Mouse (Mus musculus): Measurements from ENCODE around the gene Tle6. TPM values are rescaled to one million over a fixed set of nuclear protein-coding genes. Genes with fewer than 3 reads are reported as not detected.

The Tle6 gene
- polyA plus RNA-seq, 1 experiment from 2014 or later, result 30.1 TPM

- Histone ChIP-seq H3K4me2 (ENCODE audit: low read depth, low read length) (no peak overlapping the region), H3K4me1 (replicated peaks; ENCODE audit: control insufficient read depth, insufficient read depth, low read length) (no peaks in the 10 kb centered on the region), H3K27ac (ENCODE audit: low read length) (no peak overlapping the region), H3K36me3 (ENCODE audit: control insufficient read depth, insufficient read depth, low read length) (peaks cover 14% of the 10 kb centered on the region), H3K9me3 (ENCODE audit: control insufficient read depth, low read length) (no peaks in the 10 kb centered on the region), H3K4me3 (ENCODE audit: low read length) (no peak overlapping the region), H3K9ac (ENCODE audit: low read length) (no peak overlapping the region), H3K27me3 (ENCODE audit: control insufficient read depth, insufficient read depth, low read depth, low read length) (no peaks in the 10 kb centered on the region)
- WGBS, result 63% methylated on average over 7 of the region's 7 CpGs
- no peak for ATAC-seq (ENCODE audit: low read depth)
Observed at GRCm38 (mm10) chr10:81588739-81589138, 12.1 kb downstream of the Tle6 start.

- no peak overlapping the region for H3K27ac ChIP-seq (ENCODE audit: low read length)
- H3K4me2 ChIP-seq (ENCODE audit: low read depth, low read length), result no peak overlapping the region
- WGBS, result 45% methylated on average over 6 of the region's 6 CpGs
- no peaks in the 10 kb centered on the region for H3K27me3 ChIP-seq (ENCODE audit: control insufficient read depth, insufficient read depth, low read depth, low read length)
- ATAC-seq (ENCODE audit: low read depth), result no peak
- H3K4me3 ChIP-seq (ENCODE audit: low read length), result no peak overlapping the region
- no peaks in the 10 kb centered on the region for H3K9me3 ChIP-seq (ENCODE audit: control insufficient read depth, low read length)
- H3K36me3 ChIP-seq (ENCODE audit: control insufficient read depth, insufficient read depth, low read length), result peaks cover 14% of the 10 kb centered on the region
- no peaks in the 10 kb centered on the region; the same call in 1 of the 2 replicates for H3K4me1 ChIP-seq (replicated peaks; ENCODE audit: control insufficient read depth, insufficient read depth, low read length)
- H3K9ac ChIP-seq (ENCODE audit: low read length), result no peak overlapping the region
Observed at GRCm38 (mm10) chr10:81583347-81583746, 17.5 kb downstream of the Tle6 start.

GRCm38 (mm10) chr10:81580441-81581070 is 20.3 kb downstream of the Tle6 start:
- peak; percentile 13 for ATAC-seq (ENCODE audit: low read depth)
- Histone ChIP-seq H3K9ac (ENCODE audit: low read length) (peak overlapping the region; percentile 27; the same call in 1 of the 2 replicates), H3K27me3 (ENCODE audit: control insufficient read depth, insufficient read depth, low read depth, low read length) (no peaks in the 10 kb centered on the region), H3K27ac (ENCODE audit: low read length) (no peak overlapping the region), H3K4me3 (ENCODE audit: low read length) (no peak overlapping the region), H3K4me1 (replicated peaks; ENCODE audit: control insufficient read depth, insufficient read depth, low read length) (peaks cover 6% of the 10 kb centered on the region), H3K36me3 (ENCODE audit: control insufficient read depth, insufficient read depth, low read length) (peaks cover 2% of the 10 kb centered on the region), H3K4me2 (ENCODE audit: low read depth, low read length) (peak overlapping the region; percentile 26), H3K9me3 (ENCODE audit: control insufficient read depth, low read length) (no peaks in the 10 kb centered on the region)
- WGBS, result 47% methylated on average over 25 of the region's 25 CpGs

GRCm38 (mm10) chr10:81579967-81580366 is 20.9 kb downstream of the Tle6 start:
- Histone ChIP-seq H3K4me1 (replicated peaks; ENCODE audit: control insufficient read depth, insufficient read depth, low read length) (peaks cover 6% of the 10 kb centered on the region), H3K4me2 (ENCODE audit: low read depth, low read length) (no peak overlapping the region; the same call in 1 of the 2 replicates), H3K4me3 (ENCODE audit: low read length) (no peak overlapping the region), H3K9me3 (ENCODE audit: control insufficient read depth, low read length) (no peaks in the 10 kb centered on the region), H3K27me3 (ENCODE audit: control insufficient read depth, insufficient read depth, low read depth, low read length) (no peaks in the 10 kb centered on the region), H3K36me3 (ENCODE audit: control insufficient read depth, insufficient read depth, low read length) (no peaks in the 10 kb centered on the region; the same call in none of the 2 replicates), H3K9ac (ENCODE audit: low read length) (no peak overlapping the region), H3K27ac (ENCODE audit: low read length) (no peak overlapping the region)
- no peak for ATAC-seq (ENCODE audit: low read depth)
- WGBS, result 68% methylated on average over 4 of the region's 4 CpGs

GRCm38 (mm10) chr10:81575695-81576094 is 25.2 kb downstream of the Tle6 start:
- Histone ChIP-seq H3K4me3 (ENCODE audit: low read length) (peak overlapping the region; percentile 70), H3K9me3 (ENCODE audit: control insufficient read depth, low read length) (no peaks in the 10 kb centered on the region), H3K27ac (ENCODE audit: low read length) (peak overlapping the region; percentile 66), H3K27me3 (ENCODE audit: control insufficient read depth, insufficient read depth, low read depth, low read length) (no peaks in the 10 kb centered on the region), H3K9ac (ENCODE audit: low read length) (peak overlapping the region; percentile 81), H3K4me1 (replicated peaks; ENCODE audit: control insufficient read depth, insufficient read depth, low read length) (peaks cover 38% of the 10 kb centered on the region), H3K4me2 (ENCODE audit: low read depth, low read length) (peak overlapping the region; percentile 79), H3K36me3 (ENCODE audit: control insufficient read depth, insufficient read depth, low read length) (no peaks in the 10 kb centered on the region; the same call in none of the 2 replicates)
- ATAC-seq (ENCODE audit: low read depth), result no peak
- WGBS, result 3% methylated on average over 6 of the region's 6 CpGs

- H3K36me3 ChIP-seq (ENCODE audit: control insufficient read depth, insufficient read depth, low read length), result no peaks in the 10 kb centered on the region; the same call in 1 of the 2 replicates
- no peaks in the 10 kb centered on the region for H3K27me3 ChIP-seq (ENCODE audit: control insufficient read depth, insufficient read depth, low read depth, low read length)
- H3K4me2 ChIP-seq (ENCODE audit: low read depth, low read length), result peak overlapping the region; percentile 79
- H3K4me3 ChIP-seq (ENCODE audit: low read length), result peak overlapping the region; percentile 70
- H3K9ac ChIP-seq (ENCODE audit: low read length), result peak overlapping the region; percentile 81
- WGBS, result under 1% methylated on average over 26 of the region's 30 CpGs
- H3K27ac ChIP-seq (ENCODE audit: low read length), result peak overlapping the region; percentile 66
- no peaks in the 10 kb centered on the region for H3K9me3 ChIP-seq (ENCODE audit: control insufficient read depth, low read length)
- H3K4me1 ChIP-seq (replicated peaks; ENCODE audit: control insufficient read depth, insufficient read depth, low read length), result peaks cover 43% of the 10 kb centered on the region
- peak; percentile 15 for ATAC-seq (ENCODE audit: low read depth)
Observed at GRCm38 (mm10) chr10:81575208-81575631, 25.7 kb downstream of the Tle6 start.

GRCm38 (mm10) chr10:81574081-81575056 is 26.5 kb downstream of the Tle6 start, which contains the start of gene Tle2:
Gene Tle2 (plus strand): TSS chr10:81574561.
- 21% methylated on average over 10 of the region's 10 CpGs for WGBS
- ATAC-seq (ENCODE audit: low read depth), result no peak
- peak within 1 kb of the TSS; percentile 79 for H3K4me2 ChIP-seq (ENCODE audit: low read depth, low read length)
- H3K9me3 ChIP-seq (ENCODE audit: control insufficient read depth, low read length), result no peaks in the 10 kb centered on the region
- H3K9ac ChIP-seq (ENCODE audit: low read length), result peak within 1 kb of the TSS; percentile 81
- no peaks in the 10 kb centered on the region for H3K36me3 ChIP-seq (ENCODE audit: control insufficient read depth, insufficient read depth, low read length)
- H3K27ac ChIP-seq (ENCODE audit: low read length), result peak within 1 kb of the TSS; percentile 66
- peaks cover 51% of the 10 kb centered on the region for H3K4me1 ChIP-seq (replicated peaks; ENCODE audit: control insufficient read depth, insufficient read depth, low read length)
- peak within 1 kb of the TSS; percentile 70 for H3K4me3 ChIP-seq (ENCODE audit: low read length)
- no peaks in the 10 kb centered on the region for H3K27me3 ChIP-seq (ENCODE audit: control insufficient read depth, insufficient read depth, low read depth, low read length)

- Histone ChIP-seq H3K9ac (ENCODE audit: low read length) (no peak overlapping the region), H3K36me3 (ENCODE audit: control insufficient read depth, insufficient read depth, low read length) (no peaks in the 10 kb centered on the region), H3K27me3 (ENCODE audit: control insufficient read depth, insufficient read depth, low read depth, low read length) (no peaks in the 10 kb centered on the region), H3K4me1 (replicated peaks; ENCODE audit: control insufficient read depth, insufficient read depth, low read length) (peaks cover 64% of the 10 kb centered on the region), H3K27ac (ENCODE audit: low read length) (peak overlapping the region; percentile 96), H3K9me3 (ENCODE audit: control insufficient read depth, low read length) (no peaks in the 10 kb centered on the region), H3K4me2 (ENCODE audit: low read depth, low read length) (no peak overlapping the region), H3K4me3 (ENCODE audit: low read length) (no peak overlapping the region)
- no peak for ATAC-seq (ENCODE audit: low read depth)
- 12% methylated on average over 9 of the region's 9 CpGs for WGBS
Observed at GRCm38 (mm10) chr10:81572975-81573374, 27.9 kb downstream of the Tle6 start.

- Histone ChIP-seq H3K4me2 (ENCODE audit: low read depth, low read length) (peak overlapping the region; percentile 85), H3K36me3 (ENCODE audit: control insufficient read depth, insufficient read depth, low read length) (no peaks in the 10 kb centered on the region), H3K27me3 (ENCODE audit: control insufficient read depth, insufficient read depth, low read depth, low read length) (no peaks in the 10 kb centered on the region), H3K9ac (ENCODE audit: low read length) (peak overlapping the region; percentile 61), H3K4me3 (ENCODE audit: low read length) (peak overlapping the region; percentile 40), H3K4me1 (replicated peaks; ENCODE audit: control insufficient read depth, insufficient read depth, low read length) (peaks cover 67% of the 10 kb centered on the region), H3K27ac (ENCODE audit: low read length) (peak overlapping the region; percentile 96), H3K9me3 (ENCODE audit: control insufficient read depth, low read length) (no peaks in the 10 kb centered on the region)
- 10% methylated on average over 9 of the region's 9 CpGs for WGBS
- ATAC-seq (ENCODE audit: low read depth), result no peak
Observed at GRCm38 (mm10) chr10:81572133-81572671, 28.7 kb downstream of the Tle6 start.
